Mouse (Mus musculus): Measurements from ENCODE around the gene Hmox1.

Gene Hmox1

GRCm38 (mm10) chr8:75093399-75094156 lies at the start of gene Hmox1:
Gene Hmox1 (plus strand): TSS chr8:75093621.
- DNase-seq (ENCODE audit: low spot score in 2 of 2) = peak; percentile 93 to 95

GRCm38 (mm10) chr8:75046303-75046702 lies 47.1 kb upstream of the Hmox1 start:
- no peak for DNase-seq (ENCODE audit: low spot score in 2 of 2)

GRCm38 (mm10) chr8:75047784-75048183 lies 45.6 kb upstream of the Hmox1 start:
- DNase-seq (ENCODE audit: low spot score in 2 of 2) = no peak

- no peak for DNase-seq (ENCODE audit: low spot score in 2 of 2)
These were observed 40.1 kb upstream of the Hmox1 start for GRCm38 (mm10) chr8:75053342-75053741.

GRCm38 (mm10) chr8:75055673-75056072 lies 37.7 kb upstream of the Hmox1 start:
- no peak for DNase-seq (ENCODE audit: low spot score in 2 of 2)

GRCm38 (mm10) chr8:75060022-75060421 lies 33.4 kb upstream of the Hmox1 start:
- DNase-seq (ENCODE audit: low spot score in 2 of 2) = no peak

GRCm38 (mm10) chr8:75060815-75061214 lies 32.6 kb upstream of the Hmox1 start:
- no peak for DNase-seq (ENCODE audit: low spot score in 2 of 2)

GRCm38 (mm10) chr8:75063290-75063689 lies 30.1 kb upstream of the Hmox1 start:
- DNase-seq (ENCODE audit: low spot score in 2 of 2) = no peak

- DNase-seq (ENCODE audit: low spot score in 2 of 2) = no peak
These were observed 28.6 kb upstream of the Hmox1 start for GRCm38 (mm10) chr8:75064790-75065189.

- DNase-seq (ENCODE audit: low spot score in 2 of 2) = no peak
These were observed 26.1 kb upstream of the Hmox1 start for GRCm38 (mm10) chr8:75067287-75067686.

GRCm38 (mm10) chr8:75070297-75070696 lies 23.1 kb upstream of the Hmox1 start:
- no peak for DNase-seq (ENCODE audit: low spot score in 2 of 2)

GRCm38 (mm10) chr8:75071627-75072346 lies 21.6 kb upstream of the Hmox1 start:
- DNase-seq (ENCODE audit: low spot score in 2 of 2) = peak; percentile 58 to 70

- DNase-seq (ENCODE audit: low spot score in 2 of 2) = no peak
These were observed 18.5 kb upstream of the Hmox1 start for GRCm38 (mm10) chr8:75074876-75075275.

- DNase-seq (ENCODE audit: low spot score in 2 of 2) = no peak
These were observed 15.2 kb upstream of the Hmox1 start for GRCm38 (mm10) chr8:75078215-75078614.

GRCm38 (mm10) chr8:75078851-75079250 lies 14.6 kb upstream of the Hmox1 start:
- no peak for DNase-seq (ENCODE audit: low spot score in 2 of 2)

GRCm38 (mm10) chr8:75081364-75082040 lies 11.9 kb upstream of the Hmox1 start:
- no peak for DNase-seq (ENCODE audit: low spot score in 2 of 2)

GRCm38 (mm10) chr8:75082181-75082805 lies 11.1 kb upstream of the Hmox1 start:
- DNase-seq (ENCODE audit: low spot score in 2 of 2) = no peak

GRCm38 (mm10) chr8:75083846-75084245 lies 9.6 kb upstream of the Hmox1 start:
- peak; percentile 78 to 90 for DNase-seq (ENCODE audit: low spot score in 2 of 2)

- DNase-seq (ENCODE audit: low spot score in 2 of 2) = no peak
These were observed 8.9 kb upstream of the Hmox1 start for GRCm38 (mm10) chr8:75084382-75085064.

- no peak for DNase-seq (ENCODE audit: low spot score in 2 of 2)
These were observed 7.4 kb upstream of the Hmox1 start for GRCm38 (mm10) chr8:75086002-75086401.

- no peak for DNase-seq (ENCODE audit: low spot score in 2 of 2)
These were observed 6.3 kb upstream of the Hmox1 start for GRCm38 (mm10) chr8:75087127-75087526.
